Mouse (Mus musculus): ENCODE measurements at regions not wholly inside any gene's neighbourhood (a gene's known extent, or its start where the extent isn't known, plus 50 kb on each side); places are given as distances from the start of the nearest gene placed in this dataset.

DNA sequence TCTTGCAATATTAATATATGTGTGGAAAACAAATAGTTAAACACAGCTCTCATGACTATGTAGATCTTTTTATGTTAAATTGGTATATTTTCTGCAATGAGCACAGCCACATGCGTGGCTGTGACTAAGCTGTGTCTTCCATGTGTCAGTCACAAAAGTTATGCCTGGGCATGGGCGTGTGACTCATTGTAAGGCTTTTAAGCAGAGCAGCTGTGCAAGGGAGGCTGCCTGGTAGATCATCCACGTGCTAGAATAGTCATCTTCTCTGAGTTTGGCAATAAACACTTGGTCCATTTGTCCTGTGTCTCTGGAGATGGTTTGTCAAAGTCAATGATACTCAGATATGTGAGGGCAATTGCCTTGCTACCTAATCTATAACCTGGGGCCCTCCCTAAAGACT, 154.6 kb upstream of the Sox2 start:
- Histone ChIP-seq H3K9ac (ENCODE audit: low read depth, poor library complexity, severe bottlenecking) (no peak overlapping the region), H3K27ac (ENCODE audit: insufficient read depth, low read length) (no peak overlapping the region), H3K4me1 (ENCODE audit: control insufficient read depth, insufficient read depth, low read length) (no peaks in the 10 kb centered on the region), H3K4me3 (ENCODE audit: low read depth, low read length) (no peak overlapping the region), H3K27me3 (ENCODE audit: control insufficient read depth, insufficient read depth, low read length, poor library complexity, severe bottlenecking) (no peaks in the 10 kb centered on the region), H3K36me3 (ENCODE audit: control insufficient read depth, insufficient read depth, low read length, poor library complexity, severe bottlenecking) (no peaks in the 10 kb centered on the region), H3K9me3 (replicated peaks; ENCODE audit: control insufficient read depth, insufficient read depth, low read length, poor library complexity, severe bottlenecking) (no peaks in the 10 kb centered on the region)
- TF ChIP-seq CTCF (IDR thresholded peaks at IDR 0.05; ENCODE audit: low read depth, low read length): no peak
- no peak for TF ChIP-seq EP300 (IDR thresholded peaks at IDR 0.05; ENCODE audit: insufficient read depth, low read depth, low read length)
- TF ChIP-seq POLR2A (IDR thresholded peaks at IDR 0.05; ENCODE audit: insufficient read depth, low read length): no peak

DNA sequence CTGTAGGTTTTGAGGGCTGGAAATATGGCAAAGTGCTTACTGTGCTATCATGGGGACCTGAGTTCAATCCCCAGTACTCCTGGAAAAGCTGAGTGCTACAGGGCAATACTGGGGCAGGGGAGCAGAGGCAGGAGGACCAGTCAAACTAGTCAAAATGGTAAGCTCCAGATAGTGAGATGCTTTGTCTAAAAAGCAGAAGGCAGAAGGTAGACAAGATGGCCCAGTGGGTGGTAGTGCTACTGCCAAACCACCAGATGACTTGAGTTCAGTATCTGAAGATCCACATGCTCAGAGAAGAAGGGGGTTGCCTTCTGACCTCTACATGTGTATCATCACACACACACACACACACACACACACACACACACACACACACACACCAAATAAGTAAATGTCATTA, 156.3 kb upstream of the Sox2 start:
- no peak overlapping the region for H3K27ac ChIP-seq (ENCODE audit: insufficient read depth, low read length)
- no peaks in the 10 kb centered on the region for H3K9me3 ChIP-seq (replicated peaks; ENCODE audit: control insufficient read depth, insufficient read depth, low read length, poor library complexity, severe bottlenecking)
- H3K36me3 ChIP-seq (ENCODE audit: control insufficient read depth, insufficient read depth, low read length, poor library complexity, severe bottlenecking): no peaks in the 10 kb centered on the region
- H3K4me1 ChIP-seq (ENCODE audit: control insufficient read depth, insufficient read depth, low read length): no peaks in the 10 kb centered on the region
- no peak overlapping the region for H3K9ac ChIP-seq (ENCODE audit: low read depth, poor library complexity, severe bottlenecking)
- no peaks in the 10 kb centered on the region for H3K27me3 ChIP-seq (ENCODE audit: control insufficient read depth, insufficient read depth, low read length, poor library complexity, severe bottlenecking)
- no peak overlapping the region for H3K4me3 ChIP-seq (ENCODE audit: low read depth, low read length)
- no peak for TF ChIP-seq POLR2A (IDR thresholded peaks at IDR 0.05; ENCODE audit: insufficient read depth, low read length)
- no peak for TF ChIP-seq CTCF (IDR thresholded peaks at IDR 0.05; ENCODE audit: low read depth, low read length)
- no peak for TF ChIP-seq EP300 (IDR thresholded peaks at IDR 0.05; ENCODE audit: insufficient read depth, low read depth, low read length)

DNA sequence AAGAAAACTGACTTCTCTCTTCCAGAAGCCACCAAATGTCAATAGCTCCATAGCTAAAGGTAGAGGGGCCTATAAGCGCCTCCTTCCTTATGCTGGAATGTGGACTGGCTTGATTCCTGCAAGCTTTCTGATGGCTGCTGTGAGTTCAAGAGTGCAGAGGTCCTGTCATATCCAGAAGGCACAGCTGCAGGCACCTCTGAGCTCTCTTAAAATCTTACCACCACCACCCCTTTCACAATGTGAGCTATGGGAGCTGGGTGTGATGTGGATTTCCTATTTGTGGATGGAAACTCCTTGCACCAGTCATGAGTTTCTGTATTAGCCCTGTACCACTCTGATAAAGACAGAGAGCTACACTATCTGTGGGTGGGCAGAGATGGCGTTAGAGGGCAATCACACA, 161.2 kb upstream of the Sox2 start:
- Histone ChIP-seq H3K4me3 (ENCODE audit: low read depth, low read length) (no peak overlapping the region), H3K4me1 (ENCODE audit: control insufficient read depth, insufficient read depth, low read length) (no peaks in the 10 kb centered on the region), H3K36me3 (ENCODE audit: control insufficient read depth, insufficient read depth, low read length, poor library complexity, severe bottlenecking) (no peaks in the 10 kb centered on the region), H3K27ac (ENCODE audit: insufficient read depth, low read length) (no peak overlapping the region), H3K9ac (ENCODE audit: low read depth, poor library complexity, severe bottlenecking) (no peak overlapping the region), H3K27me3 (ENCODE audit: control insufficient read depth, insufficient read depth, low read length, poor library complexity, severe bottlenecking) (no peaks in the 10 kb centered on the region), H3K9me3 (replicated peaks; ENCODE audit: control insufficient read depth, insufficient read depth, low read length, poor library complexity, severe bottlenecking) (no peaks in the 10 kb centered on the region)
- TF ChIP-seq POLR2A (IDR thresholded peaks at IDR 0.05; ENCODE audit: insufficient read depth, low read length) (no peak), CTCF (IDR thresholded peaks at IDR 0.05; ENCODE audit: low read depth, low read length) (no peak), EP300 (IDR thresholded peaks at IDR 0.05; ENCODE audit: insufficient read depth, low read depth, low read length) (no peak)

DNA sequence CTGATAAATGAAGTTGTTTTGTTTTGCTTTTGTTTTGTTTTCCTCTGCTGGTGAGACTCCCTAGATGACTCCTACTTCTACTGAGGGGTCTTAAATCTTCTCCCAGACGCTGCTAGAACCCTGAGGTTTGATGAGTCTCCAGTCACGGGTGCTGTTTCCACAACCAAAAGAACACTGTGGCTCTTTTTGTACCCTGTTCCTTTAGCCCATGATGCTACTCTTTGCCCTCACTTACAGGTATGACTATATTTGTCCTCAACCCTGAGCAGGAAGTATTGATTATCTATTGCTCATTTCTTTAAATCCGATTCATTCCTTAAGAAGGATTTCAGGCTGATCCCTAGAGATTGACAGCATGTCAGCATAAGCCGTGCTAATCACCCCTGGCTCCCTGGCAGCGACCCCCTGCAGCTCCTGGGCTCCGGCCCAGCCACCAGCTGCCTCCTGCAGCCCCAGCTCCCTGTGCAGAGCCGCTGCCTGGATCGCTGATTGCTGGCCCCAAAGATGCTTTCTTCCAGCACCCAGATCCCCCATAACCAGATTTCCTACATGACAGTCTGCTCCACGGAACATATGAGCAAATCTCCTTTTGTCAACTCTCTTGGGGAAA, 163.7 kb upstream of the Sox2 start:
- H3K27ac ChIP-seq (ENCODE audit: insufficient read depth, low read length): no peak overlapping the region
- H3K4me3 ChIP-seq (ENCODE audit: low read depth, low read length): no peak overlapping the region
- no peak overlapping the region for H3K9ac ChIP-seq (ENCODE audit: low read depth, poor library complexity, severe bottlenecking)
- no peaks in the 10 kb centered on the region for H3K27me3 ChIP-seq (ENCODE audit: control insufficient read depth, insufficient read depth, low read length, poor library complexity, severe bottlenecking)
- H3K36me3 ChIP-seq (ENCODE audit: control insufficient read depth, insufficient read depth, low read length, poor library complexity, severe bottlenecking): no peaks in the 10 kb centered on the region
- no peaks in the 10 kb centered on the region for H3K9me3 ChIP-seq (replicated peaks; ENCODE audit: control insufficient read depth, insufficient read depth, low read length, poor library complexity, severe bottlenecking)
- TF ChIP-seq POLR2A (IDR thresholded peaks at IDR 0.05; ENCODE audit: insufficient read depth, low read length): no peak
- no peak for TF ChIP-seq CTCF (IDR thresholded peaks at IDR 0.05; ENCODE audit: low read depth, low read length)
- no peak for TF ChIP-seq EP300 (IDR thresholded peaks at IDR 0.05; ENCODE audit: insufficient read depth, low read depth, low read length)
- no peaks in the 10 kb centered on the region for H3K4me1 ChIP-seq (ENCODE audit: control insufficient read depth, insufficient read depth, low read length)

DNA sequence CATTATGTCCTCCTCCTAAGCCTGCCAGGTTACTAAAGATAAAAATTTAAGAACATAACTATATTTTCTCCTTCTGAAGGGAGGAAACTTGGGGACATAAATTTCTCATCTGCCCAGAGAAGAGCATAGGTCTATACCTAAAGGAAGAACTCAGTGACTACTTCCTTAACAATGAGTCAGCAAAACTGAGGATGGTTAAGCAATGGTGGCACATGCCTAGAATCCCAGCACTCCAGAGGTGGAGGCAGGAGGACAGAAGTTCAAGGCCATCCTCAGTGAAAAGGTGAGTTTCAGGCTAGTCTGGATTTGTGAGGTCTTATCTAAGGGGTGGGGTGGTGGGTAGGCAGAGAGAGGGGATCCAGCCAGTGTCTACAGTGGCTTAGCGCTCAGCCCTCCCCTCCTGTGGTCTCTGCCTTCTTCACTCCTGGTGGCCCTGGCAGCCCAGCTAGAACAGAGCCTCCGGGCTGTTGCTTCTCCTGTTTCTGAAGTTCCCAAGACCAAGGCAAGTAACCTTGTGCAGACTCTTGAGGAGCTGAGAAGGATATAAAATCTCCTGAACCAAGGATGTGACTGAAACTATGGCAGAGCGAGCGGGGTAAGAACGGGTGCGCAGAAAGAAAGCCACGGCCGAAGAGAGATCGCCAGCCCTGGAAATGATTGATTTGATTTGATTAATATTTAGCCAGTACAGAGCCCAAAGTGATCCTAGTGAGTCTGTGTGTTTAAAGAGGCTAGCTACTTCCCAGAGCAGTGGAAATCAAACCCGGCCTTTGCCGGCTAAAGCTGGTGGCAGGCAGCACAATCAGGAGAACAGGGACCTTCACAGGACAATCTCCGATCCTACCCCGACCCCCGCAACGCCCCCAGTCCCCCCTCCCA, 164.6 kb upstream of the Sox2 start:
- Histone ChIP-seq H3K27ac (ENCODE audit: insufficient read depth, low read length) (no peak overlapping the region), H3K27me3 (ENCODE audit: control insufficient read depth, insufficient read depth, low read length, poor library complexity, severe bottlenecking) (no peaks in the 10 kb centered on the region)

DNA sequence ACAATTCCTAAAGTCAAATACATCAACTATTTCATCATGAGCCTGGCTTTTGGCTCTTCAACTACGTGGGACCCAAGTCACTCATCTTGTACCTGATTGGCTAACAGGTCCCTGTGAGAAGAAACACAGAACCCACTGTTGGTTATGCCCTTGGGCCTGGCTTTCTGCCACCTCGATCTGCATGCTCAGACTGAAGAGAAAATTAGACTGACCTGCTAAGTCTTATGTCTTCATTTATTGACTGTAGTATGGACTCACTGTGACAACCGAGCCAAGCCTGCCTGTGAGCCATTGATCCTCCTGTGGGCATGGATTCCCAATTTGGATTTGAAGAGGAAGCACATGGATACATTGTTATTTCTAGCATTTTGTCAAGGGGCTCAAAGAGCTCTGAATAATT, 166.3 kb upstream of the Sox2 start:
- H3K9ac ChIP-seq (ENCODE audit: low read depth, poor library complexity, severe bottlenecking): no peak overlapping the region
- no peaks in the 10 kb centered on the region for H3K27me3 ChIP-seq (ENCODE audit: control insufficient read depth, insufficient read depth, low read length, poor library complexity, severe bottlenecking)
- H3K4me3 ChIP-seq (ENCODE audit: low read depth, low read length): no peak overlapping the region
- TF ChIP-seq EP300 (IDR thresholded peaks at IDR 0.05; ENCODE audit: insufficient read depth, low read depth, low read length): no peak
- no peak for TF ChIP-seq CTCF (IDR thresholded peaks at IDR 0.05; ENCODE audit: low read depth, low read length)
- TF ChIP-seq POLR2A (IDR thresholded peaks at IDR 0.05; ENCODE audit: insufficient read depth, low read length): no peak
- no peak overlapping the region for H3K27ac ChIP-seq (ENCODE audit: insufficient read depth, low read length)
- no peaks in the 10 kb centered on the region for H3K36me3 ChIP-seq (ENCODE audit: control insufficient read depth, insufficient read depth, low read length, poor library complexity, severe bottlenecking)
- H3K9me3 ChIP-seq (replicated peaks; ENCODE audit: control insufficient read depth, insufficient read depth, low read length, poor library complexity, severe bottlenecking): no peaks in the 10 kb centered on the region
- no peaks in the 10 kb centered on the region for H3K4me1 ChIP-seq (ENCODE audit: control insufficient read depth, insufficient read depth, low read length)

More for the DNA sequence above, 164.6 kb upstream of the Sox2 start:
- Histone ChIP-seq H3K9me3 (replicated peaks; ENCODE audit: control insufficient read depth, insufficient read depth, low read length, poor library complexity, severe bottlenecking) (no peaks in the 10 kb centered on the region), H3K9ac (ENCODE audit: low read depth, poor library complexity, severe bottlenecking) (no peak overlapping the region), H3K4me1 (ENCODE audit: control insufficient read depth, insufficient read depth, low read length) (no peaks in the 10 kb centered on the region), H3K36me3 (ENCODE audit: control insufficient read depth, insufficient read depth, low read length, poor library complexity, severe bottlenecking) (no peaks in the 10 kb centered on the region), H3K4me3 (ENCODE audit: low read depth, low read length) (no peak overlapping the region)
- TF ChIP-seq EP300 (IDR thresholded peaks at IDR 0.05; ENCODE audit: insufficient read depth, low read depth, low read length): no peak
- TF ChIP-seq POLR2A (IDR thresholded peaks at IDR 0.05; ENCODE audit: insufficient read depth, low read length): no peak
- TF ChIP-seq CTCF (IDR thresholded peaks at IDR 0.05; ENCODE audit: low read depth, low read length): no peak

Measured in ES-Bruce4 (cell line).